Mouse (Mus musculus) heart, embryonic 11.5 days (tissue): ENCODE measurements around the gene Samd4. TPM values are rescaled to one million over a fixed set of nuclear protein-coding genes. Genes with fewer than 3 reads are reported as not detected.
"Not testable (repeated sequence)": the region's sequence is repeated elsewhere in the genome, so short reads cannot be mapped to it uniquely, and the experiment has no call there.

Experiments
- ATAC-seq: fragments of 200-750 bp; cut with Nextera tagmentation; replicated peaks from 2 replicates; pipeline ENCODE4 v1.8.0; 2017; ENCODE audit warnings: moderate library complexity; ENCODE audit not compliant: insufficient number of reproducible peaks, low FRiP score, low TSS enrichment
- H3K27ac ChIP-seq: fragments of 300-500 bp; sonication (generic); 2 replicates; pipeline ENCODE4 v1.5.1; 2014; ENCODE audit warnings: mild to moderate bottlenecking, low read depth, low read length
- H3K27me3 ChIP-seq: fragments of 300-500 bp; sonication (generic); 2 replicates; pipeline ENCODE4 v1.6.1; 2014; ENCODE audit warnings: mild to moderate bottlenecking, low read length, mixed read lengths; ENCODE audit not compliant: control insufficient read depth, insufficient read depth
- H3K36me3 ChIP-seq: fragments of 300-500 bp; sonication (generic); 2 replicates; pipeline ENCODE4 v1.6.1; 2014; ENCODE audit warnings: mild to moderate bottlenecking, low read length, moderate library complexity, mixed read lengths; ENCODE audit not compliant: control insufficient read depth, insufficient read depth
- H3K4me1 ChIP-seq: fragments of 300-500 bp; sonication (generic); 2 replicates; pipeline ENCODE4 v1.6.1; 2014; ENCODE audit warnings: low read length; ENCODE audit not compliant: control insufficient read depth, insufficient read depth
- H3K4me2 ChIP-seq: fragments of 300-500 bp; sonication (generic); 2 replicates; pipeline ENCODE4 v1.6.1; 2014; ENCODE audit warnings: mild to moderate bottlenecking, moderate library complexity
- H3K4me3 ChIP-seq: fragments of 300-500 bp; sonication (generic); 2 replicates; pipeline ENCODE4 v1.5.1; 2014; ENCODE audit warnings: low read depth, low read length
- H3K9ac ChIP-seq: fragments of 300-500 bp; sonication (generic); 2 replicates; pipeline ENCODE4 v1.6.1; 2014; ENCODE audit warnings: mild to moderate bottlenecking, low read depth, low read length, moderate library complexity
- H3K9me3 ChIP-seq: fragments of 300-500 bp; sonication (generic); replicated peaks from 2 replicates; pipeline ENCODE4 v1.6.1; 2016; ENCODE audit warnings: low read length; ENCODE audit not compliant: control insufficient read depth
- WGBS: fragments of 180-500 bp; shearing (Covaris S2); extraction: QIAGEN DNeasy Blood & Tissue Kit; methylation state at CpG from one replicate; pipeline ENCODE4 v1.1.7; 2014; ENCODE audit not compliant: insufficient replicate concordance; 5-methylcytosine and 5-hydroxymethylcytosine counted together
- polyA plus RNA-seq: library from polyadenylated mRNA; unstranded; fragments of >200 nt; fragmentation: Nextera tagmentation; extraction: Ambion mirVana; gene quantifications from 2 replicates; pipeline ENCODE4 v1.2.1, GENCODE M21; 2014

Samd4 gene
- polyA plus RNA-seq, 1 experiment from 2014 or later, result 13.1 TPM

- ATAC-seq, result no peak
- no peak overlapping the region for H3K4me3 ChIP-seq
- H3K9ac ChIP-seq, result no peak overlapping the region
- 77% methylated on average over 3 of the region's 3 CpGs for WGBS
- no peaks in the 10 kb centered on the region for H3K27me3 ChIP-seq
- H3K4me2 ChIP-seq, result no peak overlapping the region
- no peaks in the 10 kb centered on the region for H3K9me3 ChIP-seq
- H3K27ac ChIP-seq, result no peak overlapping the region
- H3K4me1 ChIP-seq, result peaks cover 4% of the 10 kb centered on the region; the same call in 1 of the 2 replicates
- peaks cover 2% of the 10 kb centered on the region; the same call in 1 of the 2 replicates for H3K36me3 ChIP-seq
Measured at GRCm38 (mm10) chr14:47107461-47107860, 224.8 kb downstream of the Samd4 start.

DNA sequence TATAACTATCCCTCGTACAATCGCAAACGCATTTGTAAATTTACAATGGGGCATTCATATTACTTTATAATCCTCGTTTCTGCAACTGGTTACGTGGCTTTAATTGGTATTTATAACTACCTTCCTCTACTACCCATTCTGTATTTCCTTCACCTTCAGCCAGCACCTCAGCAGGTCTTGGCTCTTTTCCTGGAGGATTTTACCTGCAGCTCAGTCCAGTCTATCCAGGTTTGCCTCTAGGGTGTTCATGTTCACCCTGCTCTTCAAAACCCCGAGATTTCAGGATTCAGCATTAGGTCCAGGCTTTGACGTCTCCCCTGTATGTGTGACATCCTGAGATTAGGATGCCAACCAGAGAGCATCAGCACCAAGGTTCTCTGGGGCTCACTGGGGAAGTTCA lies 227.7 kb downstream of the Samd4 start:
- H3K9me3 ChIP-seq, H3K36me3 ChIP-seq, ATAC-seq, H3K9ac ChIP-seq, H3K27ac ChIP-seq, H3K27me3 ChIP-seq, H3K4me1 ChIP-seq, H3K4me3 ChIP-seq, H3K4me2 ChIP-seq: not testable (repeated sequence)
- WGBS, result 77% methylated on average over 6 of the region's 7 CpGs

DNA sequence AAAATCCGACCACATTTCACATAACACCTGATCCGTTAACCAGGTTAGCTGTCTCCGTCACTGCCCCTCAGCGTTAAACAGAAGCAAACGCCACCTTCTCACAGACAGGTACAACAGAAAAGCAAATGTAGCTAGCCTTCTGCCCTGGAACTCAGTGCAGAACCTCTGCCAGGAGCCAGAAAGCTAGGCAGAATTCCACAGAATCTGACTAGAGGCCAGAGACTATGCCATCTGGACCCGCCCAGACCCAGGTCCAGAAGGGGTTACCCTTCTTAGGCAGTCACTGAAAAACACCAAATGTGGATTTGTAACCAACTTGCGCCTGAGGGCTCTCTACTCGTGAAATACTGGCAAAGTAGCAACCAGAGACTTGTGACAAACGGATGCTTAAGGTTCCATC lies 228.7 kb downstream of the Samd4 start:
- Histone ChIP-seq H3K36me3 (no peaks in the 10 kb centered on the region; the same call in 1 of the 2 replicates), H3K27me3 (no peaks in the 10 kb centered on the region), H3K4me1 (peaks cover 6% of the 10 kb centered on the region; the same call in 1 of the 2 replicates), H3K4me2 (no peak overlapping the region), H3K27ac (no peak overlapping the region), H3K4me3 (no peak overlapping the region), H3K9ac (no peak overlapping the region), H3K9me3 (no peaks in the 10 kb centered on the region)
- ATAC-seq, result no peak
- whole genome bisulfite sequencing, result 35% methylated on average over 9 of the region's 9 CpGs

GRCm38 (mm10) chr14:47115154-47115553 lies 232.5 kb downstream of the Samd4 start:
- 66% methylated on average over 9 of the region's 9 CpGs for WGBS
- ATAC-seq, result no peak
- 0 out of 2 replicates have a peak, but pooled peaks cover 2% of the 10 kb centered on the region for H3K27me3 ChIP-seq

GRCm38 (mm10) chr14:47116062-47116762 lies 233.6 kb downstream of the Samd4 start:
- H3K36me3 ChIP-seq, result no peaks in the 10 kb centered on the region
- WGBS, result 62% methylated on average over 9 of the region's 10 CpGs

More at GRCm38 (mm10) chr14:47115154-47115553, 232.5 kb downstream of the Samd4 start:
- no peak overlapping the region for H3K4me3 ChIP-seq
- no peak overlapping the region for H3K9ac ChIP-seq
- H3K27ac ChIP-seq, result no peak overlapping the region
- H3K9me3 ChIP-seq, result no peaks in the 10 kb centered on the region
- H3K36me3 ChIP-seq, result no peaks in the 10 kb centered on the region
- H3K4me1 ChIP-seq, result peaks cover 7% of the 10 kb centered on the region; the same call in 1 of the 2 replicates
- H3K4me2 ChIP-seq, result no peak overlapping the region

GRCm38 (mm10) chr14:47117522-47117921 lies 234.9 kb downstream of the Samd4 start:
- 75% methylated on average over 7 of the region's 7 CpGs for WGBS
- Histone ChIP-seq H3K9ac (no peak overlapping the region), H3K4me3 (no peak overlapping the region), H3K9me3 (no peaks in the 10 kb centered on the region), H3K27me3 (0 out of 2 replicates have a peak, but pooled peaks cover 2% of the 10 kb centered on the region), H3K4me1 (0 out of 2 replicates have a peak, but pooled peaks cover 4% of the 10 kb centered on the region), H3K27ac (no peak overlapping the region), H3K36me3 (no peaks in the 10 kb centered on the region), H3K4me2 (no peak overlapping the region)
- ATAC-seq, result no peak

More at GRCm38 (mm10) chr14:47116062-47116762, 233.6 kb downstream of the Samd4 start:
- Histone ChIP-seq H3K27me3 (0 out of 2 replicates have a peak, but pooled peaks cover 2% of the 10 kb centered on the region), H3K9ac (no peak overlapping the region), H3K4me1 (peaks cover 7% of the 10 kb centered on the region; the same call in 1 of the 2 replicates), H3K4me3 (no peak overlapping the region), H3K4me2 (no peak overlapping the region), H3K27ac (no peak overlapping the region), H3K9me3 (no peaks in the 10 kb centered on the region)
- ATAC-seq, result no peak

- WGBS, result 83% methylated on average over 5 of the region's 5 CpGs
- no peak for ATAC-seq
Measured at GRCm38 (mm10) chr14:47127987-47128386, 245.3 kb downstream of the Samd4 start.

DNA sequence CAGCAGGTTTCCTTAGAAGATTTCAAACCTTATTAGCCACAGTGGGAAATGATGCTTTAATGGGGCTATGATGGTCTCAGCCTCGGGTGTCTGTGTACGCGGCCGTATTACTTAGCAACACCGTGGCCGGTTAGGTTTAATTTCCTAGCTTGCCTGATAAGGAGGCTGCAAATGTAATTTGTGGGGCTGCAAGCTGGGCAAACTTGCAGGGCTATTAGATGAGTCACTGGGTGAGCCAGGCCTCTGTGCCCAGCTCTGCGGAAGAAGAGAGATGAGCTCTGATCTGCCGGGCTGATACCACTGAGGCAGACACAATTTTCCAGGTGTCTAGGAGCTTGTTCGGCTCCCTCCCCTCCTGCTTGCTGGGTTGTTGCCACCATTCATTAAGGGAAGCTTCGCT lies 251.3 kb downstream of the Samd4 start:
- Histone ChIP-seq H3K4me3 (no peak overlapping the region), H3K27me3 (0 out of 2 replicates have a peak, but pooled peaks cover 2% of the 10 kb centered on the region), H3K36me3 (no peaks in the 10 kb centered on the region), H3K9ac (no peak overlapping the region), H3K9me3 (no peaks in the 10 kb centered on the region), H3K27ac (no peak overlapping the region), H3K4me2 (no peak overlapping the region), H3K4me1 (no peaks in the 10 kb centered on the region)
- WGBS, result 69% methylated on average over 10 of the region's 10 CpGs
- ATAC-seq, result no peak

More at GRCm38 (mm10) chr14:47127987-47128386, 245.3 kb downstream of the Samd4 start:
- no peaks in the 10 kb centered on the region for H3K9me3 ChIP-seq
- no peak overlapping the region for H3K27ac ChIP-seq
- H3K4me3 ChIP-seq, result no peak overlapping the region
- no peaks in the 10 kb centered on the region for H3K4me1 ChIP-seq
- H3K27me3 ChIP-seq, result no peaks in the 10 kb centered on the region
- no peak overlapping the region for H3K4me2 ChIP-seq
- no peak overlapping the region for H3K9ac ChIP-seq
- no peaks in the 10 kb centered on the region for H3K36me3 ChIP-seq
